Mouse (Mus musculus): ENCODE data around the gene Fyn. TPM values are rescaled to one million over a fixed set of nuclear protein-coding genes. Genes with fewer than 3 reads are reported as not detected.

Gene Fyn
- total and polyA plus RNA-seq, 2 experiments from 2014 or later = 95.2 to 120 TPM

- no peak overlapping the region for H3K4me3 ChIP-seq (ENCODE audit: low read length)
- no peak overlapping the region for H3K9ac ChIP-seq (replicated peaks; ENCODE audit: low read length)
- no peak for DNase-seq (ENCODE audit: low spot score)
- H3K4me2 ChIP-seq (ENCODE audit: low read depth, low read length) = no peak overlapping the region
- peaks cover 8% of the 10 kb centered on the region; the same call in 1 of the 2 replicates for H3K36me3 ChIP-seq (ENCODE audit: insufficient read depth, low read length)
- no peak for ATAC-seq
- WGBS = 54% methylated on average over 11 of the region's 11 CpGs
- H3K9me3 ChIP-seq (ENCODE audit: low read length) = no peaks in the 10 kb centered on the region
- TF ChIP-seq CTCF (IDR thresholded peaks at IDR 0.05; ENCODE audit: low read depth) = no peak
- H3K27me3 ChIP-seq (ENCODE audit: insufficient read depth, low read length) = no peaks in the 10 kb centered on the region
- H3K27ac ChIP-seq = peak overlapping the region; percentile 27; the same call in 1 of the 2 replicates
- peaks cover 43% of the 10 kb centered on the region for H3K4me1 ChIP-seq (ENCODE audit: insufficient read depth, low read length)
Observed at GRCm38 (mm10) chr10:39387556-39387955, 18.9 kb downstream of the Fyn start.

DNA sequence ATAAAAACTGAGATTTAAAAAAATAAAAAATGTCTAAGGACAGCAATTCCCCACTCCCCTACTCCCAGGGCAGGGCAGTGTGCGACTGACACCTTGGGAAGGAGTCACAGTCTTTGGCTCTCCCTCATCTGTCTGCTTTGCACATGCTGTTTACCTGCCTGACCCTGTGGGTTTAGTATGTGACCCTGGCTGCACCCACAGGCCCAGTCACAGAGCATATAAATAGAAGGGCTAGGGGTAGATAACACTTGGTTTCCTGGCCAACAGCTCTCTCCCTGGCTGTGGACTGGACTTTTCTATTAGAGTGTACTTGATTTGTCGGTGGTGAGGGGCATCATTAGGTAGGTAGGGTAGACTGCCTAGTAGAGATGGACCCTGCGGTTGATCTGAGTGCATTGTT is 19.5 kb downstream of the Fyn start:
- Histone ChIP-seq H3K4me2 (ENCODE audit: low read depth, low read length) (no peak overlapping the region), H3K4me3 (ENCODE audit: low read length) (no peak overlapping the region), H3K36me3 (ENCODE audit: insufficient read depth, low read length) (peaks cover 8% of the 10 kb centered on the region; the same call in 1 of the 2 replicates), H3K9ac (replicated peaks; ENCODE audit: low read length) (no peak overlapping the region), H3K9me3 (ENCODE audit: low read length) (no peaks in the 10 kb centered on the region), H3K27me3 (ENCODE audit: insufficient read depth, low read length) (no peaks in the 10 kb centered on the region), H3K4me1 (ENCODE audit: insufficient read depth, low read length) (peaks cover 39% of the 10 kb centered on the region), H3K27ac (peak overlapping the region; percentile 20; the same call in 1 of the 2 replicates)
- 84% methylated on average over 3 of the region's 3 CpGs for WGBS
- no peak for TF ChIP-seq CTCF (IDR thresholded peaks at IDR 0.05; ENCODE audit: low read depth)
- ATAC-seq = no peak
- DNase-seq (ENCODE audit: low spot score) = no peak

- DNase-seq (ENCODE audit: low spot score) = peak; percentile 61
- Histone ChIP-seq H3K4me1 (ENCODE audit: insufficient read depth, low read length) (peaks cover 39% of the 10 kb centered on the region), H3K9ac (replicated peaks; ENCODE audit: low read length) (no peak overlapping the region), H3K9me3 (ENCODE audit: low read length) (no peaks in the 10 kb centered on the region), H3K4me3 (ENCODE audit: low read length) (no peak overlapping the region), H3K27ac (peak overlapping the region; percentile 42), H3K27me3 (ENCODE audit: insufficient read depth, low read length) (no peaks in the 10 kb centered on the region), H3K4me2 (ENCODE audit: low read depth, low read length) (no peak overlapping the region; the same call in 1 of the 2 replicates), H3K36me3 (ENCODE audit: insufficient read depth, low read length) (peaks cover 8% of the 10 kb centered on the region; the same call in 1 of the 2 replicates)
- peak; percentile 71 for ATAC-seq
- 32% methylated on average over 11 of the region's 11 CpGs for WGBS
- no peak for TF ChIP-seq CTCF (IDR thresholded peaks at IDR 0.05; ENCODE audit: low read depth)
Observed at GRCm38 (mm10) chr10:39389451-39389891, 20.8 kb downstream of the Fyn start.

DNA sequence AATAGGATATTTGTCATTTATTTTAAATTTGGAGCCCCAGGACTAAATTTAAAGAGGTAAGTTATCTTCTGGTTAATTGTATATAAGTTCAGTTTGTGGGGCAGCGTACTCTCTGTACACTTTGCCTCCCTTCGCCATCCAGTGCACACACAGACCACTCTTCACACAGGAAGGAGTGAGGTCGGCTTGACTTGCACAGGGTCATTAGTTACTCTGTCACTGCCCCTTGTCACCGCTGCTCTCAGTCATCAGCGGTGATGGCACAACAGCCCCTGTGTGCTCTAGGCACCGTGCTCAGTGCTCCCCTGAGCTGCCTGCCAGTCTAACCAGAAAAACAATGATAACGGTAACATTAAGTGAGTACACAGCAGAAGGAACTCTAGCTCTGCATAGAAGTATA is 21.9 kb downstream of the Fyn start:
- Histone ChIP-seq H3K4me3 (ENCODE audit: low read length) (no peak overlapping the region), H3K9me3 (ENCODE audit: low read length) (no peaks in the 10 kb centered on the region), H3K27me3 (ENCODE audit: insufficient read depth, low read length) (no peaks in the 10 kb centered on the region), H3K27ac (no peak overlapping the region), H3K9ac (replicated peaks; ENCODE audit: low read length) (no peak overlapping the region), H3K4me1 (ENCODE audit: insufficient read depth, low read length) (peaks cover 35% of the 10 kb centered on the region), H3K36me3 (ENCODE audit: insufficient read depth, low read length) (peaks cover 8% of the 10 kb centered on the region; the same call in 1 of the 2 replicates), H3K4me2 (ENCODE audit: low read depth, low read length) (no peak overlapping the region)
- ATAC-seq = no peak
- 85% methylated on average over 7 of the region's 7 CpGs for WGBS
- no peak for TF ChIP-seq CTCF (IDR thresholded peaks at IDR 0.05; ENCODE audit: low read depth)
- no peak for DNase-seq (ENCODE audit: low spot score)

DNA sequence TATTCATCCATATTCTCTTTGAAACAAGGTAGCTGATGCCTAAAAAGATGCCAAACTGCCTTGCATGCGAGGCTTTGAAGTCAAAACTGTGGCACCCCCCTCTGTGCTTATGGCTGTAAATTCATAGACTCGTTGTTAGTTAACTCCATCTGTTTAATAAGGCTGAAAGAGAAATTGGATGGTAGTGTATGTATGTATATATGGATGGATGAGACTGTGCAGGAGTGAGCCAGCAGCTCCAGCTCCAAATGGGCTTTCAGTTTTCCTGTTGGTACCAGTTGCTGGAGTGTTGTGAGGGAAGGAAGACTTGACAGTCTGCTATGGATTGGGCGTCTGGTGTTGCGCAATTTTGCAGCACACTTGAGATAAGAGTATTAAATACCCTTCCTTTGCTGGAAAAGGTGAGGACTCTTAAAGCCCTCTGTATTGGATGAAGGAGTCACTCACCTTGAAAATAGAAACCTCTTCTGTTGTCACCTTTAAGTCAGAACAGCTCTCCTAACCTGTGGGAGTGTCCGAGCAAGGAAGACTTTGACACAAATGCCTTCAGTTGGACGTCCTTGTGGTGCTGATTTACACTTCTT is 24.3 kb downstream of the Fyn start:
- TF ChIP-seq CTCF (IDR thresholded peaks at IDR 0.05; ENCODE audit: low read depth) = no peak
- no peak for DNase-seq (ENCODE audit: low spot score)

DNA sequence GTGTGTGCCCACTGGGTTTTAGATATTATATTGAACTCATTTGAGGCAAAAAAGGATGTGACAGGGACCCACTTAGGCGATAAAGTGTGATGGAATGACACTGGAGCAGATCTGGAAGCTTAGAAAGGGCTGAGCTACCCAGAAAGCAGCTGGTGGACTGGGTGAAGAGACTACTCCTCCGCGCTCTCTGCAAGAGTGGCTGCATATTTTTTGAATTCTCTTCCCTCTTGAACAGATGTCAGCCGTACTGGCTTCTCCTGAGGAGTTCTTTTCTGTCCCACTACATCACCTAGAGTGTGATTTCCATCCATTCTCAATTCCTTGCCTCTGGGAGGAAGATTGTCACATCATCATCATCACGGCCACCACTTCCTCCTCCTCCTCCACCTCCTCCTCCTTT is 26.9 kb downstream of the Fyn start:
- Histone ChIP-seq H3K27ac (no peak overlapping the region), H3K27me3 (ENCODE audit: insufficient read depth, low read length) (no peaks in the 10 kb centered on the region), H3K9ac (replicated peaks; ENCODE audit: low read length) (no peak overlapping the region), H3K4me3 (ENCODE audit: low read length) (no peak overlapping the region), H3K9me3 (ENCODE audit: low read length) (no peaks in the 10 kb centered on the region), H3K36me3 (ENCODE audit: insufficient read depth, low read length) (peaks cover 8% of the 10 kb centered on the region; the same call in 1 of the 2 replicates), H3K4me2 (ENCODE audit: low read depth, low read length) (no peak overlapping the region), H3K4me1 (ENCODE audit: insufficient read depth, low read length) (no peaks in the 10 kb centered on the region)
- DNase-seq (ENCODE audit: low spot score) (no peak), ATAC-seq (no peak)
- no peak for TF ChIP-seq CTCF (IDR thresholded peaks at IDR 0.05; ENCODE audit: low read depth)
- 90% methylated on average over 5 of the region's 5 CpGs for WGBS

More for the DNA sequence above, 24.3 kb downstream of the Fyn start:
- no peak overlapping the region for H3K4me3 ChIP-seq (ENCODE audit: low read length)
- H3K4me2 ChIP-seq (ENCODE audit: low read depth, low read length) = no peak overlapping the region
- 0 out of 2 replicates have a peak, but pooled peaks cover 13% of the 10 kb centered on the region for H3K4me1 ChIP-seq (ENCODE audit: insufficient read depth, low read length)
- no peak for ATAC-seq
- H3K27me3 ChIP-seq (ENCODE audit: insufficient read depth, low read length) = no peaks in the 10 kb centered on the region
- 65% methylated on average over 6 of the region's 6 CpGs for WGBS
- H3K9ac ChIP-seq (replicated peaks; ENCODE audit: low read length) = no peak overlapping the region
- H3K9me3 ChIP-seq (ENCODE audit: low read length) = no peaks in the 10 kb centered on the region
- peaks cover 8% of the 10 kb centered on the region; the same call in 1 of the 2 replicates for H3K36me3 ChIP-seq (ENCODE audit: insufficient read depth, low read length)
- H3K27ac ChIP-seq = no peak overlapping the region

- no peak overlapping the region for H3K27ac ChIP-seq
- no peak for ATAC-seq
- H3K4me2 ChIP-seq (ENCODE audit: low read depth, low read length) = no peak overlapping the region
- H3K9ac ChIP-seq (replicated peaks; ENCODE audit: low read length) = no peak overlapping the region
- H3K27me3 ChIP-seq (ENCODE audit: insufficient read depth, low read length) = no peaks in the 10 kb centered on the region
- DNase-seq (ENCODE audit: low spot score) = no peak
- no peaks in the 10 kb centered on the region; the same call in 1 of the 2 replicates for H3K36me3 ChIP-seq (ENCODE audit: insufficient read depth, low read length)
- WGBS = 82% methylated on average over 7 of the region's 7 CpGs
- H3K4me3 ChIP-seq (ENCODE audit: low read length) = no peak overlapping the region
- H3K9me3 ChIP-seq (ENCODE audit: low read length) = no peaks in the 10 kb centered on the region
- H3K4me1 ChIP-seq (ENCODE audit: insufficient read depth, low read length) = no peaks in the 10 kb centered on the region
- 0 out of 2 replicates have a peak, but pooled peaks have one; percentile 22 for TF ChIP-seq CTCF (IDR thresholded peaks at IDR 0.05; ENCODE audit: low read depth)
Observed at GRCm38 (mm10) chr10:39398924-39399323, 30.3 kb downstream of the Fyn start.
